In the genomic region with DNA sequence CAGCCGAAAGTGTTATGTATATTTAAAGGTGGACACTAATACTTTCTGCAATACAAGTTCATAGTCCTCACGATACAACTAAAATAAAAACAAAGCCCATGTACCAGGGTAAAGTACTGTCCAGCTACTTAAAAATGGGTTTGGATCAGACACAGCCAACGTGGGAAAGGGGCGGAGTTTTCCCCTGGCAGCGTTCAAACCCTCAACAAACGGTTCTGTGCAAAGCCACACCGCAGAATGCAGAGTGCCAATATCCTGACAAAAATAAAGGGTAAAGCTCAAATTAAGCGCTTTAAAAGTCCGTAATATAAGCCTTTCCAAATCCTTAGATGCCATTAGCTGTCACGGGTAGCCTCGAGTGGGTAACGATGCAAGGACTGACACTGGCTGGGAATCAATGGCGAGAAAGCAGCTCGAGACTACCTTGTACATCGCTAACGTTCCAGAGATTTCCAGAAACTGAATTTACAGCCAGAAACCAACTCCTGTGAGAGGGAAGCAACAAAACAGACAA, we compare ENCODE assay signal across 8 mouse cellular contexts.
DNase-seq lines count a peak whose midpoint lies in the region; ATAC-seq and TF ChIP-seq lines count a peak whose summit lies in the region.

No protein-coding gene starts in this region.

- peak; percentile 25 for ATAC-seq in kidney, embryonic 16.5 days (ENCODE audit: low FRiP score, low TSS enrichment)

- peaks cover 12% of the 10 kb centered on the region for H3K4me1 ChIP-seq in kidney, embryonic 16.5 days (ENCODE audit: insufficient read depth, low read length)
- no peaks in the 10 kb centered on the region for H3K4me1 ChIP-seq in small intestine, adult 2 months (ENCODE audit: control insufficient read depth, insufficient read depth, insufficient read length, low read length)

- H3K4me2 ChIP-seq in kidney, embryonic 16.5 days (replicated peaks; ENCODE audit: low read depth, low read length), result peak overlapping the region; percentile 65

- no peaks in the 10 kb centered on the region for H3K9me3 ChIP-seq in kidney, embryonic 16.5 days (ENCODE audit: low read length)

- H3K9ac ChIP-seq in kidney, embryonic 16.5 days (replicated peaks; ENCODE audit: low read length), result peak overlapping the region; percentile 84

- H3K4me3 ChIP-seq in kidney, embryonic 16.5 days (ENCODE audit: low read length), result peak overlapping the region; percentile 68
- peak overlapping the region; percentile 60 for H3K4me3 ChIP-seq in small intestine, adult 2 months (ENCODE audit: low read depth, low read length)

- H3K36me3 ChIP-seq in kidney, embryonic 16.5 days (ENCODE audit: insufficient read depth, low read length), result no peaks in the 10 kb centered on the region
- no peaks in the 10 kb centered on the region for H3K36me3 ChIP-seq in small intestine, adult 2 months (ENCODE audit: control insufficient read depth, insufficient read depth, low read length)

- no peak for TF ChIP-seq CTCF in small intestine, adult 2 months (IDR thresholded peaks at IDR 0.05; ENCODE audit: extremely low read depth, insufficient read length, insufficient replicate concordance, low read depth, low read length)

- peak; percentile 73 for DNase-seq in adrenal gland, adult 2 months
- DNase-seq in adrenal gland, adult (ENCODE audit: inconsistent age in 2 of 2, low spot score in 1 of 2), result no peak
- DNase-seq in urinary bladder, postnatal 14 days (ENCODE audit: low spot score), result peak; percentile 62
- DNase-seq in urinary bladder, postnatal 10 days (ENCODE audit: low spot score), result no peak
- peak; percentile 13 to 23 for DNase-seq in gastrocnemius, adult 8-10 months (ENCODE audit: low spot score in 2 of 2)
- peak; percentile 64 for DNase-seq in lung, postnatal 25 days (ENCODE audit: low spot score)

- TF ChIP-seq POLR2A in small intestine, adult 2 months (IDR thresholded peaks at IDR 0.05; ENCODE audit: low read depth, low read length), result no peak

- H3K27ac ChIP-seq in kidney, embryonic 16.5 days (ENCODE audit: low read length), result peak overlapping the region; percentile 100
- peak overlapping the region; percentile 83 for H3K27ac ChIP-seq in small intestine, adult 2 months (ENCODE audit: insufficient read depth, low read depth, low read length)

- H3K27me3 ChIP-seq in kidney, embryonic 16.5 days (ENCODE audit: insufficient read depth, low read length), result no peaks in the 10 kb centered on the region
- no peaks in the 10 kb centered on the region for H3K27me3 ChIP-seq in small intestine, adult 2 months (ENCODE audit: control insufficient read depth, insufficient read depth, low read length)

- 5% methylated on average over 16 of the region's 16 CpGs for WGBS in kidney, embryonic 16.5 days
- 1% methylated on average over 16 of the region's 16 CpGs for WGBS in small intestine, adult 2 months

Comparison
In these comparisons a context has a peak if more than half of its experiments do, and no peak if none do; other contexts are left out.
1. DNase-seq: peak in adrenal gland, adult 2 months (single experiment), urinary bladder, postnatal 14 days (single experiment), gastrocnemius, adult 8-10 months (2 of 2) and lung, postnatal 25 days (single experiment); none in adrenal gland, adult (0 of 2) and urinary bladder, postnatal 10 days (single experiment).